Mouse (Mus musculus) erythroblast, embryonic 14.5 days (primary cell): Measurements from ENCODE around the gene Cstf3.

Experiments
- GATA1 ChIP-seq: IDR thresholded peaks from 2 replicates; pipeline ENCODE4 v1.6.1; 2012; ENCODE audit warnings: low read length, inconsistent platforms, mixed read lengths
- TAL1 ChIP-seq: IDR thresholded peaks from 3 replicates; pipeline ENCODE4 v1.6.1; 2012; ENCODE audit warnings: low read length, inconsistent platforms, mixed read lengths

DNA sequence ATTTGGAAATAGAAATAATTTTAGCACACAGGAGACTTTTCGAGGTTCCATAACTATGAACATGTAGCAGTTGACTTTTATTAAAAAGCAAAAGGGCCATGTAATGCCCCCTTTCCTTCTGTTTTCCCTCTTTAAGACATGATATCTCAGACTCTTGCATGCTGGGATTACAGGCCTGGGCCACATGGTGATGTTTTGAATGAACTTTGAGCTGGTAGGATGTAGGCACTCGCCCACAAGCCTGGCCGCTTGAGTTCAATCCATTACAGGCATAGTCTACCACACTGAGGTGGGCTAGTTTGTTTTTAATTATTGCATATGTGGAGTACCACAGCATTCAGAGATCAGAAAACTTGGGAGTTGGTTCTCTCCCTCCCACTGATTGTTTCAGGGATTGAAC, 24.5 kb downstream of the Cstf3 start:
- TF ChIP-seq TAL1 (no peak), GATA1 (no peak)
